Mouse (Mus musculus): ENCODE results near the gene Ier3.

GRCm38 (mm10) chr17:35840561-35840960 is 19.1 kb downstream of the Ier3 start:
- no peak for TF ChIP-seq CHD2 (IDR thresholded peaks at IDR 0.05; ENCODE audit: low read depth, low read length)
- TF ChIP-seq HCFC1 (IDR thresholded peaks at IDR 0.05; ENCODE audit: borderline replicate concordance, insufficient read depth, low read length), result no peak
- no peak for TF ChIP-seq ZNF384 (IDR thresholded peaks at IDR 0.05; ENCODE audit: low read depth, low read length)
- no peak for TF ChIP-seq ZC3H11A (IDR thresholded peaks at IDR 0.05; ENCODE audit: borderline replicate concordance, low read depth, low read length)
- TF ChIP-seq MAFK (IDR thresholded peaks at IDR 0.05; ENCODE audit: insufficient read depth, low read depth, low read length), result no peak
